Mouse (Mus musculus) T-helper 1 cell (primary cell): ENCODE results near the gene Pmel.

Source experiments
- in situ Hi-C: fragments of 300-600 bp; cut with MboI, MseI; formaldehyde crosslinking; loops from one replicate; pipeline ENCODE4 v1.15.1; 2025; ENCODE audit warnings: high pct_unique_total_duplicates

Gene Pmel

DNA sequence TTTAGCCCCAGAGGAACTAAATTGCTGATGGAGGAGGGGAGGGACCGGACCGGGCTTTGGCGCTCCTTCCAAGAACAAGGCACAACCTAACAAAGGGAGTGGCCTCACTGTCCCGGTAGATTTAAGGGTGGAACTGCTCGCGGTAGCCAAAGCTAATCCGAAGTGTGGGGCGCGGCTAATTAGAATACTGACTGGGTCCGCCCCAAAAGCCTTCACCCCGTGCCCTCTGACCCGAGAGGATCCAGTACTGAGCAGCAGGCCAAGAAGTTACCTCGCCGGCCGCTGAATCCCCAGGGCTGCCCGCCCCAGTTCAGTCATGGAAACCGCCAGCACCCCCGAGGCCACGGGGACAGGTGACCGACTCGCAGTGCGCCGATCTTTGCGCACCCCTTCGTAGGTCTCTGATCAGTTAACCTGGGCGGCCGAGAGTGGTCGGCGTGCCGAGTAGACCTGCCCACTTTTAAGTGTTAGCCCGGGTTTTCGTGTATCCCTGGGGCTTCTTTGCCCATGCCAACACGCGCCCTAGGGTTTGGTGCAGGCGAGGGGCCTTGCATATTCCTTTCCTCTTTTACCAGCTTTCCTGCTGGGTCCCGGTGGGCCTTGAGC lies 43.8 kb downstream of the Pmel start, which contains the start of gene Pym1:
Pym1 (plus strand) TSS at position 244 of the 606 bp plus-strand sequence.
- in situ Hi-C loops, result no loop called here

GRCm38 (mm10) chr10:128748252-128748864 lies 44.4 kb downstream of the Pmel start:
- in situ Hi-C loops, result no loop called here
